ENCODE assay signal across 19 mouse cellular contexts in the genomic region with DNA sequence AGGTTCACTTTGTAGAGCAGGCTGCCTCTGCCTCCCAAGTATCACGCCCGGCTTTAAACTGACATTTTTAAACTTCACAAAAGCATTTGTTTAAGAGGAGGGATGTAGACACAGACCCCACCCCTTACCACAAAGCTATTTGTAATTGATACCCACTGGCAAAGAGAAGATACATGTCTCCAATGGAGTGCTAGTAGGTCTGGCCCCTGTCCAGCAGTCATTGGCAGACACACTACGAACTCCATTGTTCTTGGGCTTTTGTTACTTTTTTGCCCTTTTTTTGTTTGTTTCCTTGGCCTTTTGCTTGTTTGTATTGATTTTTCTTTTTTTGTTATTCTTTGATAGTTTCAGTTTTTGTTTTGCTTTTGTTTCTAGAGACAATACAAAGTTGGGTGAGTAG. TPM values are rescaled to one million over a fixed set of nuclear protein-coding genes. Genes with fewer than 3 reads are reported as not detected.
"Had no signal": no experiment of that assay in that cellular context is flagged by ENCODE, and none has a peak within 500 bp of the region (broad histone marks: within the 10 kb centered on the region; RNA-seq: fewer than 3 reads in every experiment).

No protein-coding gene starts in this region.

- ATAC-seq: liver, embryonic 12.5 days; midbrain, embryonic 15.5 days had no signal

- H3K27me3 ChIP-seq: kidney, embryonic 15.5 days; limb, embryonic 13.5 days; liver, embryonic 12.5 days; liver, embryonic 15.5 days; midbrain, embryonic 12.5 days; midbrain, embryonic 15.5 days; neural tube, embryonic 13.5 days had no signal

- H3K4me2 ChIP-seq: kidney, embryonic 15.5 days; limb, embryonic 13.5 days; liver, embryonic 12.5 days; liver, embryonic 15.5 days; midbrain, embryonic 12.5 days; midbrain, embryonic 15.5 days; neural tube, embryonic 13.5 days had no signal

- H3K4me1 ChIP-seq: limb, embryonic 10.5 days; liver, embryonic 12.5 days; liver, embryonic 15.5 days; midbrain, embryonic 15.5 days had no signal

- H3K4me3 ChIP-seq: kidney, embryonic 15.5 days; left cerebral cortex, adult 2 months; limb, embryonic 10.5 days; limb, embryonic 13.5 days; liver, embryonic 12.5 days; liver, embryonic 15.5 days; midbrain, embryonic 12.5 days; midbrain, embryonic 15.5 days; neural tube, embryonic 13.5 days had no signal

- H3K9me3 ChIP-seq: kidney, embryonic 15.5 days; limb, embryonic 10.5 days; limb, embryonic 13.5 days; liver, embryonic 12.5 days; liver, embryonic 15.5 days; midbrain, embryonic 12.5 days; midbrain, embryonic 15.5 days; neural tube, embryonic 13.5 days had no signal

- DNase-seq: kidney, adult 8-10 months; kidney, postnatal 10 days; kidney, postnatal 36 days; layer of hippocampus, postnatal 36 days; liver; retina, postnatal 1 day; right cerebral cortex, postnatal 25 days; thymus, postnatal 25 days had no signal

- H3K36me3 ChIP-seq: liver, embryonic 12.5 days; liver, embryonic 15.5 days; midbrain, embryonic 12.5 days; midbrain, embryonic 15.5 days; neural tube, embryonic 13.5 days had no signal

- H3K27ac ChIP-seq: kidney, embryonic 15.5 days; left cerebral cortex, adult 2 months; limb, embryonic 10.5 days; limb, embryonic 13.5 days; liver, embryonic 12.5 days; liver, embryonic 15.5 days; macrophage; midbrain, embryonic 12.5 days; midbrain, embryonic 15.5 days; neural tube, embryonic 13.5 days had no signal

- H3K9ac ChIP-seq: kidney, embryonic 15.5 days; limb, embryonic 13.5 days; liver, embryonic 12.5 days; liver, embryonic 15.5 days; midbrain, embryonic 12.5 days; midbrain, embryonic 15.5 days; neural tube, embryonic 13.5 days had no signal

RNA-seq across cellular contexts. Expression of gene Plekhh2, which starts 26.3 kb away (rescaled TPM):
- total RNA-seq: neutrophil, adult 5-6 weeks had no signal
